Mouse (Mus musculus) frontal cortex, adult 2 months (tissue): Measurements from ENCODE around the gene Ccnyl1. TPM values are rescaled to one million over a fixed set of nuclear protein-coding genes. Genes with fewer than 3 reads are reported as not detected.
"Not testable (repeated sequence)": the region's sequence is repeated elsewhere in the genome, so short reads cannot be mapped to it uniquely, and the experiment has no call there.

Experiments used
- DNase-seq, 2 experiments: peaks; one replicate each; pipeline ENCODE4 v3.0.0; 2022; ENCODE audit warnings: low spot score in 1 of 2; ENCODE audit errors: extremely low spot score in 1 of 2
- polyA plus RNA-seq: library from polyadenylated mRNA; depleted of rRNA; stranded (reverse); fragments of >200 nt; gene quantifications from 2 replicates; pipeline ENCODE4 v1.2.3, GENCODE M21; 2012; rRNA removed

Gene Ccnyl1
- 26.5 and 28.3 TPM in 2 replicates for polyA plus RNA-seq

GRCm38 (mm10) chr1:64690213-64691013 is at the start of gene Ccnyl1:
Ccnyl1 (plus strand) TSS chr1:64690455.
- peak; percentile 98 to 99 for DNase-seq

- no peak for DNase-seq
Observed at GRCm38 (mm10) chr1:64641069-64641468, 49.2 kb upstream of the Ccnyl1 start.

GRCm38 (mm10) chr1:64642541-64642940 is 47.7 kb upstream of the Ccnyl1 start:
- not testable (repeated sequence) for DNase-seq

- no peak for DNase-seq
Observed at GRCm38 (mm10) chr1:64644513-64644912, 45.7 kb upstream of the Ccnyl1 start.

- no peak for DNase-seq
Observed at GRCm38 (mm10) chr1:64649362-64650124, 40.7 kb upstream of the Ccnyl1 start.

GRCm38 (mm10) chr1:64653701-64654100 is 36.6 kb upstream of the Ccnyl1 start:
- DNase-seq = no peak

- no peak for DNase-seq
Observed at GRCm38 (mm10) chr1:64655415-64655814, 34.8 kb upstream of the Ccnyl1 start.

- no peak for DNase-seq
Observed at GRCm38 (mm10) chr1:64656423-64657129, 33.7 kb upstream of the Ccnyl1 start.

- DNase-seq = no peak
Observed at GRCm38 (mm10) chr1:64658876-64659275, 31.4 kb upstream of the Ccnyl1 start.

GRCm38 (mm10) chr1:64667111-64667633 is 23.1 kb upstream of the Ccnyl1 start:
- DNase-seq = no peak

GRCm38 (mm10) chr1:64669451-64669850 is 20.8 kb upstream of the Ccnyl1 start:
- DNase-seq = no peak

GRCm38 (mm10) chr1:64673931-64674330 is 16.3 kb upstream of the Ccnyl1 start:
- no peak for DNase-seq

- DNase-seq = no peak
Observed at GRCm38 (mm10) chr1:64676060-64676839, 14.0 kb upstream of the Ccnyl1 start.

GRCm38 (mm10) chr1:64681499-64681898 is 8.8 kb upstream of the Ccnyl1 start:
- no peak for DNase-seq

GRCm38 (mm10) chr1:64683039-64683438 is 7.2 kb upstream of the Ccnyl1 start:
- peak; percentile 10 to 28 for DNase-seq

- no peak for DNase-seq
Observed at GRCm38 (mm10) chr1:64684440-64684839, 5.8 kb upstream of the Ccnyl1 start.

- DNase-seq = no peak
Observed at GRCm38 (mm10) chr1:64688046-64688445, 2.2 kb upstream of the Ccnyl1 start.

- no peak for DNase-seq
Observed at GRCm38 (mm10) chr1:64689561-64690212, 568 bp upstream of the Ccnyl1 start.

GRCm38 (mm10) chr1:64691121-64691551 is 881 bp downstream of the Ccnyl1 start:
- no peak for DNase-seq

GRCm38 (mm10) chr1:64691581-64691980 is 1.3 kb downstream of the Ccnyl1 start:
- DNase-seq = no peak
